ENCODE assay signal across 9 mouse cellular contexts in the genomic region with DNA sequence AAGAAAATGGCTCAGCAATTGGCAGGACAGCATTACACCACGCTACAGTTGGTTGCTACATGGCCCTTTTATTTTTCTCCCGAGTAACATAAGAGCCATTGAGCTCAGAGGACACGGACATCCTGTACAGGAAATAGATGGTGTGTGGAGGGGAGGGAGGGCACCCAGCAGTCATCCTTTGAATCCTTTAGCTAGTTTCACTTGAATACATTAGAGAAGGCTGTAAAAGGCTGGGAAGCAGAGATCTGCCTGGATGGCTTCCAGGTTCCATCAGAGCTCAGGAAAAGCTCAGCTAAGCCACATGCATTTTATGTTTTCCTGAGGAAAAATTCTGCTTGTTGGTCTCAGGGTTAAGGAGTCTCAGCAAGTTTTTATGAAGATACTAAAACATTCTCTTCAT.
DNase-seq lines count a peak whose midpoint lies in the region; ATAC-seq and TF ChIP-seq lines count a peak whose summit lies in the region.
"Had no signal": no experiment of that assay in that cellular context is flagged by ENCODE, and none has a peak within 500 bp of the region (broad histone marks: within the 10 kb centered on the region; RNA-seq: fewer than 3 reads in every experiment).

No protein-coding gene starts in this region.

- no peaks in the 10 kb centered on the region for H3K27me3 ChIP-seq in intestine, embryonic 15.5 days (replicated peaks)
- H3K27me3 ChIP-seq in intestine, postnatal 0 days (replicated peaks; ENCODE audit: control insufficient read depth, insufficient read depth, low read length) = no peaks in the 10 kb centered on the region
- no peaks in the 10 kb centered on the region for H3K27me3 ChIP-seq in liver, embryonic 12.5 days (replicated peaks)
- no peaks in the 10 kb centered on the region for H3K27me3 ChIP-seq in liver, embryonic 11.5 days (replicated peaks; ENCODE audit: control insufficient read depth, insufficient read depth, low read length)
- H3K27me3 ChIP-seq: megakaryocyte, embryonic 14.5 days had no signal

- no peak for TF ChIP-seq CTCF in intestine, postnatal 0 days (IDR thresholded peaks at IDR 0.05; ENCODE audit: low read depth)

- no peak overlapping the region for H3K27ac ChIP-seq in intestine, embryonic 15.5 days
- H3K27ac ChIP-seq in intestine, postnatal 0 days (ENCODE audit: low read depth, low read length) = no peak overlapping the region
- H3K27ac ChIP-seq in liver, embryonic 12.5 days = no peak overlapping the region
- no peak overlapping the region for H3K27ac ChIP-seq in liver, embryonic 11.5 days (ENCODE audit: low read depth, low read length)

- no peaks in the 10 kb centered on the region for H3K9me3 ChIP-seq in intestine, embryonic 15.5 days
- no peaks in the 10 kb centered on the region for H3K9me3 ChIP-seq in intestine, postnatal 0 days (ENCODE audit: control insufficient read depth)
- no peaks in the 10 kb centered on the region for H3K9me3 ChIP-seq in liver, embryonic 12.5 days (replicated peaks)
- H3K9me3 ChIP-seq in liver, embryonic 11.5 days (ENCODE audit: control insufficient read depth, low read length) = no peaks in the 10 kb centered on the region
- H3K9me3 ChIP-seq: megakaryocyte, embryonic 14.5 days had no signal

- H3K4me3 ChIP-seq in intestine, embryonic 15.5 days (replicated peaks) = no peak overlapping the region
- no peak overlapping the region for H3K4me3 ChIP-seq in intestine, postnatal 0 days (ENCODE audit: low read depth, low read length)
- no peak overlapping the region for H3K4me3 ChIP-seq in liver, embryonic 12.5 days
- no peak overlapping the region for H3K4me3 ChIP-seq in liver, embryonic 11.5 days (ENCODE audit: low read depth, low read length)
- H3K4me3 ChIP-seq: megakaryocyte, embryonic 14.5 days had no signal

- DNase-seq in adrenal gland, adult 8-10 months = peak; percentile 13
- peak; percentile 39 for DNase-seq in cerebellum, postnatal 10 days
- peak; percentile 80 for DNase-seq in kidney, postnatal 14 days
- peak; percentile 14 for DNase-seq in skeletal muscle tissue, adult 2 months (ENCODE audit: low read depth, low spot score)
- no peak for DNase-seq in liver, embryonic 11.5 days (ENCODE audit: low spot score)

- H3K4me2 ChIP-seq in intestine, embryonic 15.5 days (replicated peaks) = no peak overlapping the region
- H3K4me2 ChIP-seq in intestine, postnatal 0 days (replicated peaks; ENCODE audit: low read depth) = no peak overlapping the region
- no peak overlapping the region for H3K4me2 ChIP-seq in liver, embryonic 12.5 days
- no peak overlapping the region for H3K4me2 ChIP-seq in liver, embryonic 11.5 days

- 45% methylated on average over 3 of the region's 3 CpGs for WGBS in intestine, embryonic 15.5 days
- 61% methylated on average over 3 of the region's 3 CpGs for WGBS in intestine, postnatal 0 days
- 42% methylated on average over 3 of the region's 3 CpGs for WGBS in liver, embryonic 12.5 days (ENCODE audit: insufficient replicate concordance)
- 63% methylated on average over 3 of the region's 3 CpGs for WGBS in liver, embryonic 11.5 days

- ATAC-seq in intestine, embryonic 15.5 days = 0 out of 2 replicates have a peak, but pooled peaks have one; percentile 10
- no peak for ATAC-seq in intestine, postnatal 0 days
- no peak for ATAC-seq in liver, embryonic 12.5 days
- ATAC-seq in liver, embryonic 11.5 days (replicated peaks; ENCODE audit: low FRiP score) = no peak

- H3K4me1 ChIP-seq in intestine, embryonic 15.5 days (replicated peaks) = no peaks in the 10 kb centered on the region
- H3K4me1 ChIP-seq in intestine, postnatal 0 days (replicated peaks; ENCODE audit: control insufficient read depth, insufficient read depth, low read length) = no peaks in the 10 kb centered on the region
- H3K4me1 ChIP-seq in liver, embryonic 12.5 days = no peaks in the 10 kb centered on the region
- H3K4me1 ChIP-seq in liver, embryonic 11.5 days (replicated peaks; ENCODE audit: control insufficient read depth, insufficient read depth, low read length) = no peaks in the 10 kb centered on the region

- H3K9ac ChIP-seq in intestine, embryonic 15.5 days = no peak overlapping the region
- no peak overlapping the region for H3K9ac ChIP-seq in intestine, postnatal 0 days (ENCODE audit: low read depth, low read length)
- no peak overlapping the region for H3K9ac ChIP-seq in liver, embryonic 12.5 days
- H3K9ac ChIP-seq in liver, embryonic 11.5 days (ENCODE audit: low read depth, low read length) = no peak overlapping the region

- H3K36me3 ChIP-seq in intestine, embryonic 15.5 days = no peaks in the 10 kb centered on the region
- no peaks in the 10 kb centered on the region for H3K36me3 ChIP-seq in intestine, postnatal 0 days (ENCODE audit: control insufficient read depth, insufficient read depth)
- H3K36me3 ChIP-seq in liver, embryonic 12.5 days = no peaks in the 10 kb centered on the region
- H3K36me3 ChIP-seq in liver, embryonic 11.5 days (ENCODE audit: control insufficient read depth, insufficient read depth, low read length) = no peaks in the 10 kb centered on the region
